Mouse (Mus musculus) myocyte (in vitro differentiated cells): ENCODE measurements around the gene Rtn4r. TPM values are rescaled to one million over a fixed set of nuclear protein-coding genes. Genes with fewer than 3 reads are reported as not detected.

Experiments used
- H3K27me3 ChIP-seq: one replicate; pipeline ENCODE4 v1.6.1; 2011; ENCODE audit not compliant: control insufficient read depth, insufficient read depth, insufficient read length
- H3K36me3 ChIP-seq: one replicate; pipeline ENCODE4 v1.6.1; 2011; ENCODE audit not compliant: control insufficient read depth, insufficient read depth
- H3K4me2 ChIP-seq: one replicate; pipeline ENCODE4 v1.6.1; 2011; ENCODE audit warnings: low read depth, control low read depth
- H3K4me3 ChIP-seq: one replicate; pipeline ENCODE4 v1.5.1; 2011; ENCODE audit warnings: mild to moderate bottlenecking, control low read depth, moderate library complexity
- H3K79me2 ChIP-seq: one replicate; pipeline ENCODE4 v1.6.1; 2011; ENCODE audit not compliant: control insufficient read depth, insufficient read depth
- H3ac ChIP-seq: one replicate; pipeline ENCODE4 v1.6.1; 2011; ENCODE audit not compliant: control insufficient read depth, insufficient read length
- CEBPB ChIP-seq: IDR thresholded peaks from 2 replicates; pipeline ENCODE4 v1.6.1; 2011; ENCODE audit warnings: mild to moderate bottlenecking, moderate library complexity; ENCODE audit not compliant: poor library complexity, insufficient read depth, severe bottlenecking
- E2F4 ChIP-seq: IDR thresholded peaks from one replicate; pipeline ENCODE4 v1.6.1; 2011; ENCODE audit warnings: mild to moderate bottlenecking, control low read depth, moderate library complexity; ENCODE audit not compliant: insufficient read depth
- MAX ChIP-seq: IDR thresholded peaks from one replicate; pipeline ENCODE4 v1.6.1; 2011; ENCODE audit warnings: low read depth, mild to moderate bottlenecking, control low read depth
- MYOD1 ChIP-seq, 3 experiments: IDR thresholded peaks; one replicate each; pipeline ENCODE4 v1.6.1; 2011; ENCODE audit warnings: control low read depth in 2 of 3, low read depth in 2 of 3, mild to moderate bottlenecking in 2 of 3, moderate library complexity in 1 of 3; ENCODE audit not compliant: insufficient read length in 2 of 3, control insufficient read depth in 1 of 3
- MYOG ChIP-seq, 3 experiments: IDR thresholded peaks; one replicate each; pipeline ENCODE4 v1.6.1; 2011; ENCODE audit warnings: control low read depth in 2 of 3, low read depth in 2 of 3, mild to moderate bottlenecking in 2 of 3; ENCODE audit not compliant: insufficient read length in 2 of 3, control insufficient read depth in 1 of 3, insufficient read depth in 1 of 3
- POLR2A ChIP-seq: IDR thresholded peaks from one replicate; pipeline ENCODE4 v1.6.1; 2011; ENCODE audit warnings: low read depth, mild to moderate bottlenecking, control low read depth, moderate library complexity; ENCODE audit not compliant: insufficient read length
- POLR2AphosphoS2 ChIP-seq: IDR thresholded peaks from one replicate; pipeline ENCODE4 v1.6.1; 2011; ENCODE audit warnings: low read depth, control low read depth; ENCODE audit not compliant: insufficient read length
- REST ChIP-seq: IDR thresholded peaks from one replicate; pipeline ENCODE4 v1.6.1; 2011; ENCODE audit warnings: mild to moderate bottlenecking, control low read depth, moderate library complexity; ENCODE audit not compliant: insufficient read depth, insufficient read length
- SRF ChIP-seq: IDR thresholded peaks from one replicate; pipeline ENCODE4 v1.6.1; 2011; ENCODE audit warnings: low read depth; ENCODE audit not compliant: control insufficient read depth, insufficient read length
- TCF12 ChIP-seq: IDR thresholded peaks from one replicate; pipeline ENCODE4 v1.6.1; 2011; ENCODE audit warnings: mild to moderate bottlenecking, control low read depth; ENCODE audit not compliant: poor library complexity, insufficient read depth, severe bottlenecking
- TCF3 ChIP-seq: IDR thresholded peaks from one replicate; pipeline ENCODE4 v1.6.1; 2011; ENCODE audit warnings: low read depth, control low read depth; ENCODE audit not compliant: insufficient read length
- USF1 ChIP-seq: IDR thresholded peaks from one replicate; pipeline ENCODE4 v1.6.1; 2011; ENCODE audit warnings: low read depth, mild to moderate bottlenecking, control low read depth, moderate library complexity
- polyA plus RNA-seq: library from polyadenylated mRNA; unstranded; fragments of >200 nt; fragmentation: generic; extraction: Trizol; gene quantifications from one replicate; pipeline ENCODE4 v1.2.1, GENCODE M21; 2012; ENCODE audit warnings: missing spikeins

Rtn4r gene
- polyA plus RNA-seq, 1 experiment = 0.26 TPM

- Histone ChIP-seq H3ac (no peak overlapping the region), H3K4me2 (no peak overlapping the region), H3K27me3 (peaks cover 21% of the 10 kb centered on the region)
Measured at GRCm38 (mm10) chr16:18181398-18181797, 54.0 kb downstream of the Rtn4r start.

GRCm38 (mm10) chr16:18182766-18183165 is 55.3 kb downstream of the Rtn4r start:
- no peak for TF ChIP-seq POLR2A
- peak; percentile 47 for TF ChIP-seq USF1
- Histone ChIP-seq H3ac (no peak overlapping the region), H3K4me2 (no peak overlapping the region), H3K36me3 (no peaks in the 10 kb centered on the region), H3K27me3 (peaks cover 15% of the 10 kb centered on the region), H3K4me3 (no peak overlapping the region), H3K79me2 (no peaks in the 10 kb centered on the region)

More at GRCm38 (mm10) chr16:18181398-18181797, 54.0 kb downstream of the Rtn4r start:
- Histone ChIP-seq H3K4me3 (no peak overlapping the region), H3K79me2 (no peaks in the 10 kb centered on the region), H3K36me3 (no peaks in the 10 kb centered on the region)
- TF ChIP-seq POLR2A (no peak), TCF3 (no peak), CEBPB (no peak), E2F4 (no peak), POLR2AphosphoS2 (no peak), REST (no peak), SRF (no peak), MYOD1 (IDR thresholded peaks at IDR 0.05; ENCODE audit: control insufficient read depth in 1 of 3, insufficient read length in 2 of 3, low read depth in 2 of 3) (no peak), TCF12 (no peak), MYOG (IDR thresholded peaks at IDR 0.05; ENCODE audit: control insufficient read depth in 1 of 3, insufficient read depth in 1 of 3, insufficient read length in 2 of 3, low read depth in 2 of 3) (no peak), USF1 (no peak), MAX (no peak)

GRCm38 (mm10) chr16:18185715-18186449 is 58.4 kb downstream of the Rtn4r start:
- Histone ChIP-seq H3ac (no peak overlapping the region), H3K27me3 (no peaks in the 10 kb centered on the region), H3K4me2 (no peak overlapping the region), H3K4me3 (no peak overlapping the region), H3K79me2 (no peaks in the 10 kb centered on the region), H3K36me3 (no peaks in the 10 kb centered on the region)
- TF ChIP-seq MYOD1 (IDR thresholded peaks at IDR 0.05; ENCODE audit: control insufficient read depth in 1 of 3, insufficient read length in 2 of 3, low read depth in 2 of 3) = no peak
- TF ChIP-seq REST = no peak
- no peak for TF ChIP-seq E2F4
- no peak for TF ChIP-seq MAX
- no peak for TF ChIP-seq CEBPB
- TF ChIP-seq TCF12 = no peak
- TF ChIP-seq POLR2A = no peak
- no peak for TF ChIP-seq TCF3
- TF ChIP-seq POLR2AphosphoS2 = no peak
- no peak for TF ChIP-seq MYOG (IDR thresholded peaks at IDR 0.05; ENCODE audit: control insufficient read depth in 1 of 3, insufficient read depth in 1 of 3, insufficient read length in 2 of 3, low read depth in 2 of 3)
- TF ChIP-seq USF1 = no peak
- TF ChIP-seq SRF = no peak

- no peak overlapping the region for H3K4me2 ChIP-seq
- no peaks in the 10 kb centered on the region for H3K36me3 ChIP-seq
- TF ChIP-seq MYOG (IDR thresholded peaks at IDR 0.05; ENCODE audit: control insufficient read depth in 1 of 3, insufficient read depth in 1 of 3, insufficient read length in 2 of 3, low read depth in 2 of 3) (peak; percentile 5 to 54 (median 46)), USF1 (no peak), TCF12 (no peak), MYOD1 (IDR thresholded peaks at IDR 0.05; ENCODE audit: control insufficient read depth in 1 of 3, insufficient read length in 2 of 3, low read depth in 2 of 3) (peak in 2 of 3 experiments; percentile 11 to 44), SRF (no peak), MAX (no peak)
- H3K4me3 ChIP-seq = no peak overlapping the region
- H3K27me3 ChIP-seq = no peaks in the 10 kb centered on the region
- H3K79me2 ChIP-seq = no peaks in the 10 kb centered on the region
- no peak overlapping the region for H3ac ChIP-seq
Measured at GRCm38 (mm10) chr16:18186798-18187197, 59.4 kb downstream of the Rtn4r start.

- no peaks in the 10 kb centered on the region for H3K79me2 ChIP-seq
- H3K27me3 ChIP-seq = no peaks in the 10 kb centered on the region
- no peak overlapping the region for H3K4me3 ChIP-seq
- no peak for TF ChIP-seq TCF3
- TF ChIP-seq POLR2AphosphoS2 = no peak
- TF ChIP-seq MYOG (IDR thresholded peaks at IDR 0.05; ENCODE audit: control insufficient read depth in 1 of 3, insufficient read depth in 1 of 3, insufficient read length in 2 of 3, low read depth in 2 of 3) = no peak
- TF ChIP-seq TCF12 = no peak
- TF ChIP-seq POLR2A = no peak
- TF ChIP-seq CEBPB = no peak
- TF ChIP-seq REST = no peak
- TF ChIP-seq USF1 = no peak
- TF ChIP-seq MYOD1 (IDR thresholded peaks at IDR 0.05; ENCODE audit: control insufficient read depth in 1 of 3, insufficient read length in 2 of 3, low read depth in 2 of 3) = no peak
- TF ChIP-seq MAX = no peak
- no peak for TF ChIP-seq SRF
- no peak for TF ChIP-seq E2F4
- no peak overlapping the region for H3ac ChIP-seq
- H3K36me3 ChIP-seq = no peaks in the 10 kb centered on the region
- no peak overlapping the region for H3K4me2 ChIP-seq
Measured at GRCm38 (mm10) chr16:18187221-18187620, 59.8 kb downstream of the Rtn4r start.
